Mouse (Mus musculus): ENCODE measurements around the gene Cox15. TPM values are rescaled to one million over a fixed set of nuclear protein-coding genes. Genes with fewer than 3 reads are reported as not detected.

Cox15 gene
- polyA plus RNA-seq, 1 experiment = 6.1 TPM

GRCm38 (mm10) chr19:43770584-43770983 lies 17.8 kb upstream of the Cox15 start:
- no peak for TF ChIP-seq GATA1 (IDR thresholded peaks at IDR 0.05; ENCODE audit: low read length)

GRCm38 (mm10) chr19:43769366-43769960 lies 16.7 kb upstream of the Cox15 start:
- no peak for TF ChIP-seq GATA1 (IDR thresholded peaks at IDR 0.05; ENCODE audit: low read length)

- TF ChIP-seq GATA1 (IDR thresholded peaks at IDR 0.05; ENCODE audit: low read length) = no peak
Measured at GRCm38 (mm10) chr19:43767549-43768322, 14.9 kb upstream of the Cox15 start.

- TF ChIP-seq GATA1 (IDR thresholded peaks at IDR 0.05; ENCODE audit: low read length) = no peak
Measured at GRCm38 (mm10) chr19:43766451-43766850, 13.7 kb upstream of the Cox15 start.

- no peak for TF ChIP-seq GATA1 (IDR thresholded peaks at IDR 0.05; ENCODE audit: low read length)
Measured at GRCm38 (mm10) chr19:43762410-43762809, 9.6 kb upstream of the Cox15 start.

- no peak for TF ChIP-seq GATA1 (IDR thresholded peaks at IDR 0.05; ENCODE audit: low read length)
Measured at GRCm38 (mm10) chr19:43761543-43762256, 8.9 kb upstream of the Cox15 start.

GRCm38 (mm10) chr19:43760504-43760903 lies 7.7 kb upstream of the Cox15 start:
- no peak for TF ChIP-seq GATA1 (IDR thresholded peaks at IDR 0.05; ENCODE audit: low read length)

- no peak for TF ChIP-seq GATA1 (IDR thresholded peaks at IDR 0.05; ENCODE audit: low read length)
Measured at GRCm38 (mm10) chr19:43754872-43755271, 2.1 kb upstream of the Cox15 start.

GRCm38 (mm10) chr19:43754237-43754636 lies 1.4 kb upstream of the Cox15 start:
- no peak for TF ChIP-seq GATA1 (IDR thresholded peaks at IDR 0.05; ENCODE audit: low read length)

GRCm38 (mm10) chr19:43753226-43753835 lies 531 bp upstream of the Cox15 start:
- TF ChIP-seq GATA1 (IDR thresholded peaks at IDR 0.05; ENCODE audit: low read length) = no peak

- no peak for TF ChIP-seq GATA1 (IDR thresholded peaks at IDR 0.05; ENCODE audit: low read length)
Measured at GRCm38 (mm10) chr19:43750008-43750407, 2.8 kb downstream of the Cox15 start.

- no peak for TF ChIP-seq GATA1 (IDR thresholded peaks at IDR 0.05; ENCODE audit: low read length)
Measured at GRCm38 (mm10) chr19:43747877-43748276, 4.9 kb downstream of the Cox15 start.

- no peak for TF ChIP-seq GATA1 (IDR thresholded peaks at IDR 0.05; ENCODE audit: low read length)
Measured at GRCm38 (mm10) chr19:43745740-43746139, 7.1 kb downstream of the Cox15 start.

GRCm38 (mm10) chr19:43743401-43743800 lies 9.4 kb downstream of the Cox15 start:
- no peak for TF ChIP-seq GATA1 (IDR thresholded peaks at IDR 0.05; ENCODE audit: low read length)

- TF ChIP-seq GATA1 (IDR thresholded peaks at IDR 0.05; ENCODE audit: low read length) = no peak
Measured at GRCm38 (mm10) chr19:43738409-43738808, 14.4 kb downstream of the Cox15 start.

GRCm38 (mm10) chr19:43731157-43731556 lies 21.6 kb downstream of the Cox15 start:
- no peak for TF ChIP-seq GATA1 (IDR thresholded peaks at IDR 0.05; ENCODE audit: low read length)
